Mouse (Mus musculus): ENCODE results near the gene Gm49403.

GRCm38 (mm10) chr19:8864265-8864664 lies 19.5 kb upstream of the Gm49403 start:
- TF ChIP-seq EP300 (IDR thresholded peaks at IDR 0.05; ENCODE audit: low read depth) (no peak), CTCF (IDR thresholded peaks at IDR 0.05; ENCODE audit: low read depth) (no peak)
